Mouse (Mus musculus) midbrain, postnatal 0 days (tissue): ENCODE measurements around the gene Ankrd2. TPM values are rescaled to one million over a fixed set of nuclear protein-coding genes. Genes with fewer than 3 reads are reported as not detected.

Experiments used
- ATAC-seq: fragments of 200-750 bp; cut with Nextera tagmentation; 2 replicates; pipeline ENCODE4 v1.8.0; 2017; ENCODE audit warnings: moderate number of reproducible peaks, mild to moderate bottlenecking, moderate TSS enrichment, moderate library complexity; ENCODE audit not compliant: low FRiP score
- DNase-seq: peaks from one replicate; pipeline ENCODE4 v3.0.0-alpha.2; 2015; ENCODE audit warnings: low spot score
- H3K27ac ChIP-seq: fragments of 300-500 bp; sonication (generic); 2 replicates; pipeline ENCODE4 v1.5.1; 2014; ENCODE audit warnings: low read depth, mild to moderate bottlenecking, low read length, mixed read lengths
- H3K27me3 ChIP-seq: fragments of 300-500 bp; sonication (generic); 2 replicates; pipeline ENCODE4 v1.6.1; 2014; ENCODE audit warnings: low read length, control low read depth, mixed read lengths; ENCODE audit not compliant: insufficient read depth
- H3K36me3 ChIP-seq: fragments of 300-500 bp; sonication (generic); 2 replicates; pipeline ENCODE4 v1.6.1; 2014; ENCODE audit warnings: low read length, control low read depth, mixed read lengths; ENCODE audit not compliant: insufficient read depth
- H3K4me1 ChIP-seq: fragments of 300-500 bp; sonication (generic); 2 replicates; pipeline ENCODE4 v1.6.1; 2014; ENCODE audit warnings: mild to moderate bottlenecking, control low read depth, antibody characterized with exemption, low read length, mixed read lengths; ENCODE audit not compliant: insufficient read depth
- H3K4me2 ChIP-seq: fragments of 300-500 bp; sonication (generic); 2 replicates; pipeline ENCODE4 v1.6.1; 2014; ENCODE audit warnings: low read depth, mild to moderate bottlenecking, low read length, mixed read lengths; ENCODE audit not compliant: poor library complexity, severe bottlenecking
- H3K4me3 ChIP-seq: fragments of 300-500 bp; sonication (generic); 2 replicates; pipeline ENCODE4 v1.5.1; 2014; ENCODE audit warnings: low read depth, mild to moderate bottlenecking, low read length, moderate library complexity
- H3K9ac ChIP-seq: fragments of 300-500 bp; sonication (generic); replicated peaks from 2 replicates; pipeline ENCODE4 v1.6.1; 2014; ENCODE audit warnings: mild to moderate bottlenecking, low read length, moderate library complexity, mixed read lengths; ENCODE audit not compliant: poor library complexity, severe bottlenecking
- H3K9me3 ChIP-seq: fragments of 300-500 bp; sonication (generic); 2 replicates; pipeline ENCODE4 v1.6.1; 2016; ENCODE audit warnings: low read length, control low read depth
- CTCF ChIP-seq: IDR thresholded peaks from 2 replicates; pipeline ENCODE4 v1.5.1; 2016; ENCODE audit warnings: antibody characterized with exemption, mild to moderate bottlenecking
- WGBS: fragments of 180-500 bp; shearing (Covaris S2); extraction: QIAGEN DNeasy Blood & Tissue Kit; methylation state at CpG from one replicate; pipeline ENCODE4 v1.1.7; 2014; 5-methylcytosine and 5-hydroxymethylcytosine counted together
- polyA plus RNA-seq: library from polyadenylated mRNA; unstranded; fragments of >200 nt; fragmentation: Nextera tagmentation; extraction: Ambion mirVana; gene quantifications from 2 replicates; pipeline ENCODE4 v1.2.1, GENCODE M21; 2015
- total RNA-seq: library from RNA; depleted of rRNA; stranded (reverse); fragments of >200 nt; gene quantifications from 2 replicates; pipeline ENCODE4 v1.2.3, GENCODE M21; 2014; rRNA removed

Ankrd2 gene
- total and polyA plus RNA-seq, 2 experiments from 2014 or later: 0.71 to 2.4 TPM

DNA sequence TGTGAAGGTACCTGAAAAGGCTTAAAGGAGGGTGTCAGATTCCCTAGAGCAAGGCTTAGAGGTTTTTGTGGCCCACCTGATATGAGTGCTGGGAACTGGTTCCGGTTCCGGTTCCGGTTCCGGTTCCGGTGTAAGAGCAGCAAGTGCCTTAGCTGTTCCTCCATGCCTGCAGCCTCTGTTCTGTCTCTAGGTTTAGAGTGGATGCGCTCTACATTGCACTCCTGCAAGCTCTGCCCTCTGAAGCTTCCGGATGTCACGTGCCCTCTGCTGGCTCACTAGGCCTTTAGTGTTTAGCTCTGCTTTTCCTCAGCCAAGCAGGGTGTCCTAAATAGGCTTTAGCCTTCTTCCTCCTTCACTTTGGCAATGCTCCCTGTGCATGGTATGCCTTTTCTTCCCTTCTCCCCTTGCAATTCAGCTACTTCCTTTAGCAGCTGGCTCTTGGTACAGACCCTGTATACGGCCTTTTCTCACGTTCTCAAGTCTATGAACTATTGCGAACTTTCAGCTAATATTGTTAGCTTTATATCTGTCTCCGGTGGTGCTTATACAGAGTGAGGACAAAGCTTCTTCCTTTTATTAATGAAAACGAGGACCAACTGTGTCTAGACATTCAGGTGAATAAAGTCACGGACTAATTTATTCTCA is 53.4 kb downstream of the Ankrd2 start:
- H3K27ac ChIP-seq: peak overlapping the region; percentile 79
- H3K9me3 ChIP-seq: no peaks in the 10 kb centered on the region
- H3K4me2 ChIP-seq: peak overlapping the region; percentile 60
- peak overlapping the region; percentile 97 for H3K4me3 ChIP-seq
- no peak for ATAC-seq
- TF ChIP-seq CTCF: no peak
- no peaks in the 10 kb centered on the region; the same call in 1 of the 2 replicates for H3K4me1 ChIP-seq
- peak; percentile 68 for DNase-seq
- H3K27me3 ChIP-seq: no peaks in the 10 kb centered on the region
- 13% methylated on average over 14 of the region's 14 CpGs for WGBS
- H3K9ac ChIP-seq: peak overlapping the region; percentile 8; the same call in 1 of the 2 replicates
- no peaks in the 10 kb centered on the region for H3K36me3 ChIP-seq

DNA sequence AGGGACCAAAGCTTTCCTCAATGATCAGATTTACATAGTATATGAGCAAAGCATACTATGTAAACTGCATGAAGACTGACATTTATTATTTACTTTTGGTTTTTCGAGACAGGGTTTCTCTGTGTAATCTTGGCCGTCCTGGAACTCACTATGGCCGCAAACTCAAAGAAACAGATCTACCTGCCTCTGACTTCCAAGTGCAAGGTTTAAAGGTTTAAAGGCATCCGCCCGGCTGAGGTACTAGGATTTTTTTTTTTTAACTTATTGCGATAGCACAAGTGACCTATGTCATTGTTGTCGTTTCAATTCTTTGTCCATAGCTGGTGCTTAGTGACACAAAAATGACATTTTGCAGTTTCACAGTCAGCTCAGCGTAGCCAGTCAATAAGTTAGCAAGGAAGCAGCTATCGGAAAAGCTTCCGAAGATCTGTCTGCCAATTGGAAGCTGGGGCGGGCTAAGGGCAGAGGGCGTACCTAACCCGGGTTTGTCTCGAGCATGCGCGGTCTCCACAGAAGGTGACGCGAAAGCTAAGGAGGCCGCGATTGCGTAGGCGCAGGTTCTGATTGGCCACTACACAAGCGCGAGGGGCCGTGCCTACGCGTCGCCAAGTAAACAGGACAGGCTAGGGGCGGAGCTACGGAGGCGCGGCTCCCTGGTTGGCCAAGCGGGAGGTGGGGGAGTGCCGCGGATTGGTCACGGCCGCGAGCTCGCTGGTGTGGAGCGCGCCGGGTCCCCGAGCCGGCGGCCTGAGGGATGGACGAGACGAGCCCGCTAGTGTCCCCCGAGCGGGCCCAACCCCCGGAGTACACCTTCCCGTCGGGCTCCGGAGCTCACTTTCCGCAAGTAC is 54.2 kb downstream of the Ankrd2 start, which contains the start of gene Pi4k2a:
Gene Pi4k2a, plus strand, starts transcription at position 723 of the 848 bp plus-strand sequence.
- TF ChIP-seq CTCF: peak; percentile 26; the same call in 1 of the 2 replicates
- Histone ChIP-seq H3K4me1 (no peaks in the 10 kb centered on the region; the same call in 1 of the 2 replicates), H3K36me3 (no peaks in the 10 kb centered on the region), H3K27ac (peak within 1 kb of the TSS; percentile 89), H3K9me3 (no peaks in the 10 kb centered on the region), H3K27me3 (no peaks in the 10 kb centered on the region), H3K4me3 (peak within 1 kb of the TSS; percentile 97), H3K4me2 (peak within 1 kb of the TSS; percentile 84), H3K9ac (peak within 1 kb of the TSS; percentile 86)
- DNase-seq (peak; percentile 100), ATAC-seq (peak; percentile 98)
- 1% methylated on average over 46 of the region's 55 CpGs for WGBS

DNA sequence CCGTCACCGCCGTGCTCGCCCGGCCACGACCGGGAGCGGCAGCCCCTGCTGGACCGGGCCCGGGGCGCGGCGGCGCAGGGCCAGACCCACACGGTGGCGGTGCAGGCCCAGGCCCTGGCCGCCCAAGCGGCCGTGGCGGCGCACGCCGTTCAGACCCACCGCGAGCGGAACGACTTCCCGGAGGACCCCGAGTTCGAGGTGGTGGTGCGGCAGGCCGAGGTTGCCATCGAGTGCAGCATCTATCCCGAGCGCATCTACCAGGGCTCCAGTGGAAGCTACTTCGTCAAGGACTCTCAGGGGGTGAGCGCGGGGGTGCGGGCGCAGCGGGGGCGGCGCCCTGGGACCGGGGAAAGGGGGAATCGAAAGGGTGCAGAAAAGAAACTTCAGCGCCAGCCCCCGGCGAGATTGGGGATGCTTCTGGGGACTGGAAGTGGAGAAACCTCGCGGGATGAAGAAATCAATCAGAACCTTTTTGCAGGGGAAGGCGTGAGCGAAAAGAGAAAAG is 54.9 kb downstream of the Ankrd2 start:
- ATAC-seq (peak; percentile 63), DNase-seq (peak; percentile 27)
- under 1% methylated on average over 45 of the region's 52 CpGs for WGBS
- TF ChIP-seq CTCF: no peak
- Histone ChIP-seq H3K4me2 (peak overlapping the region; percentile 84), H3K36me3 (0 out of 2 replicates have a peak, but pooled peaks cover 3% of the 10 kb centered on the region), H3K9ac (peak overlapping the region; percentile 86), H3K4me3 (peak overlapping the region; percentile 97), H3K9me3 (no peaks in the 10 kb centered on the region), H3K4me1 (no peaks in the 10 kb centered on the region; the same call in 1 of the 2 replicates), H3K27me3 (no peaks in the 10 kb centered on the region), H3K27ac (peak overlapping the region; percentile 89)

Other genes with a start within 250 kb of the Ankrd2 start
- gene Arhgap19, start 234.0 kb upstream of the Ankrd2 start, total RNA-seq: 4.5 and 5.7 TPM in 2 replicates
- 2.5 and 2.9 TPM in 2 replicates for gene Arhgap19, start 234.0 kb upstream of the Ankrd2 start, polyA plus RNA-seq
- 33.0 and 35.4 TPM in 2 replicates for gene Frat1, start 206.0 kb upstream of the Ankrd2 start, total RNA-seq
- gene Frat1, start 206.0 kb upstream of the Ankrd2 start, polyA plus RNA-seq: 34.2 and 34.3 TPM in 2 replicates
- 6.9 and 10.4 TPM in 2 replicates for gene Frat2, start 187.9 kb upstream of the Ankrd2 start, total RNA-seq
- gene Frat2, start 187.9 kb upstream of the Ankrd2 start, polyA plus RNA-seq: 6.7 and 8.0 TPM in 2 replicates
- gene Rrp12, start 139.8 kb upstream of the Ankrd2 start, total RNA-seq: 20.6 and 21.2 TPM in 2 replicates
- 13.9 and 14.1 TPM in 2 replicates for gene Rrp12, start 139.8 kb upstream of the Ankrd2 start, polyA plus RNA-seq
- gene Pgam1, start 124.1 kb upstream of the Ankrd2 start, total RNA-seq: 473 and 479 TPM in 2 replicates
- gene Pgam1, start 124.1 kb upstream of the Ankrd2 start, polyA plus RNA-seq: 536 and 596 TPM in 2 replicates
- 18.0 and 28.8 TPM in 2 replicates for gene Exosc1, start 102.6 kb upstream of the Ankrd2 start, total RNA-seq
- 61.2 and 62.3 TPM in 2 replicates for gene Exosc1, start 102.6 kb upstream of the Ankrd2 start, polyA plus RNA-seq
- 49.2 and 61.9 TPM in 2 replicates for gene Zdhhc16, start 102.5 kb upstream of the Ankrd2 start, total RNA-seq
- gene Zdhhc16, start 102.5 kb upstream of the Ankrd2 start, polyA plus RNA-seq: 86.7 and 91.0 TPM in 2 replicates
- 45.7 and 62.5 TPM in 2 replicates for gene Mms19, start 54.8 kb upstream of the Ankrd2 start, total RNA-seq
- 26.1 TPM in 2 replicates for gene Mms19, start 54.8 kb upstream of the Ankrd2 start, polyA plus RNA-seq
- 17.5 and 22.1 TPM in 2 replicates for gene Ubtd1, start 54.2 kb upstream of the Ankrd2 start, total RNA-seq
- 12.2 and 12.8 TPM in 2 replicates for gene Ubtd1, start 54.2 kb upstream of the Ankrd2 start, polyA plus RNA-seq
- 3.1 TPM in 2 replicates for gene Hoga1, start 9.6 kb downstream of the Ankrd2 start, total RNA-seq
- 3.4 and 4.0 TPM in 2 replicates for gene Hoga1, start 9.6 kb downstream of the Ankrd2 start, polyA plus RNA-seq
- 0.24 TPM in 1 of 2 replicates, not detected in the other for gene 4933411K16Rik, start 16.2 kb downstream of the Ankrd2 start, total RNA-seq
- gene 4933411K16Rik, start 16.2 kb downstream of the Ankrd2 start, polyA plus RNA-seq: not detected in 2 replicates
- gene Morn4, start 50.4 kb downstream of the Ankrd2 start, total RNA-seq: 47.2 and 47.5 TPM in 2 replicates
- gene Morn4, start 50.4 kb downstream of the Ankrd2 start, polyA plus RNA-seq: 122 and 123 TPM in 2 replicates
- 19.3 and 21.9 TPM in 2 replicates for gene Pi4k2a, start 54.5 kb downstream of the Ankrd2 start, total RNA-seq
- 30.6 and 33.0 TPM in 2 replicates for gene Pi4k2a, start 54.5 kb downstream of the Ankrd2 start, polyA plus RNA-seq
- gene Avpi1, start 93.1 kb downstream of the Ankrd2 start, total RNA-seq: 9.3 and 11.5 TPM in 2 replicates
- 11.9 and 13.7 TPM in 2 replicates for gene Avpi1, start 93.1 kb downstream of the Ankrd2 start, polyA plus RNA-seq
- 14.7 and 15.1 TPM in 2 replicates for gene Marveld1, start 111.4 kb downstream of the Ankrd2 start, total RNA-seq
- gene Marveld1, start 111.4 kb downstream of the Ankrd2 start, polyA plus RNA-seq: 2.9 and 3.6 TPM in 2 replicates
- 71.8 and 83.9 TPM in 2 replicates for gene Zfyve27, start 128.0 kb downstream of the Ankrd2 start, total RNA-seq
- 48.8 and 50.6 TPM in 2 replicates for gene Zfyve27, start 128.0 kb downstream of the Ankrd2 start, polyA plus RNA-seq
- 1.6 and 3.8 TPM in 2 replicates for gene Sfrp5, start 166.3 kb downstream of the Ankrd2 start, total RNA-seq
- 2.7 and 2.8 TPM in 2 replicates for gene Sfrp5, start 166.3 kb downstream of the Ankrd2 start, polyA plus RNA-seq
- gene Golga7b, start 211.6 kb downstream of the Ankrd2 start, total RNA-seq: 92.0 and 92.8 TPM in 2 replicates
- gene Golga7b, start 211.6 kb downstream of the Ankrd2 start, polyA plus RNA-seq: 68.9 and 70.3 TPM in 2 replicates